Mouse (Mus musculus): ENCODE measurements at regions not wholly inside any gene's neighbourhood (a gene's known extent, or its start where the extent isn't known, plus 50 kb on each side); places are given as distances from the start of the nearest gene placed in this dataset.

DNA sequence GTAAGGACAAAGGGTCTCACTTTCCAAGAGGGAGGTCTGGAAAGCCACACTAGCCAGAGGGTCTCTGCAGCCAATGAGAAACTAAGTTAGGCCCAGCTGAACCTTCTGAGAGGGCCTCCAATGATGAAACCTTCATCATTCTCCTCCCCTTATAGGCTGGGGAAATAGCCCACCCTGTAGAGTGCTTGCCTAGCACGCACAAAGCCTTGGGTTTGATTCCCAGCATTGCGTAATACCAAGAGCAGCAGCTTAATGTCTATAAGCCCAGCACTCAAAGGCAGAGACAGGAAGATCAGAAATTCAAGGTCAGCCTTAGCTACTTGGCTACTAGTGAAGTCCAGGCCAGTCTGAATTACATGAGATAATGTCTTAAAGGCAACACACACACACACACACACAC is 63.8 kb downstream of the Vcpkmt start:
- TF ChIP-seq CTCF (IDR thresholded peaks at IDR 0.05; ENCODE audit: low read depth, low read length) = no peak
- TF ChIP-seq POLR2A (IDR thresholded peaks at IDR 0.05; ENCODE audit: borderline replicate concordance, low read depth, low read length) = no peak

Data from bone marrow macrophage, adult 2 months (primary cell).